Mouse (Mus musculus) liver, embryonic 14.5 days (tissue): ENCODE data around the gene Ehd2. TPM values are rescaled to one million over a fixed set of nuclear protein-coding genes. Genes with fewer than 3 reads are reported as not detected.

Experiments
- ATAC-seq: fragments of 200-750 bp; cut with Nextera tagmentation; 2 replicates; pipeline ENCODE4 v1.8.0; 2017; ENCODE audit warnings: moderate number of reproducible peaks, mild to moderate bottlenecking, moderate library complexity; ENCODE audit not compliant: insufficient read depth
- DNase-seq, 3 experiments: peaks; one replicate each; pipeline ENCODE4 v3.0.0-alpha.2; 2012 to 2013; ENCODE audit warnings: low read depth in 3 of 3, low spot score in 3 of 3
- H3K27ac ChIP-seq: fragments of 300-500 bp; sonication (generic); 2 replicates; pipeline ENCODE4 v1.5.1; 2014; ENCODE audit warnings: moderate library complexity, mild to moderate bottlenecking, control low read depth, inconsistent platforms
- H3K27me3 ChIP-seq: fragments of 300-500 bp; sonication (generic); 2 replicates; pipeline ENCODE4 v1.6.1; 2014; ENCODE audit warnings: mild to moderate bottlenecking, low read length, moderate library complexity; ENCODE audit not compliant: control insufficient read depth, insufficient read depth
- H3K36me3 ChIP-seq: fragments of 300-500 bp; sonication (generic); replicated peaks from 2 replicates; pipeline ENCODE4 v1.6.1; 2014; ENCODE audit warnings: low read depth; ENCODE audit not compliant: control insufficient read depth, insufficient read depth
- H3K4me1 ChIP-seq, 2 experiments: fragments of 200-500 bp in 1 of 2; fragments of 300-500 bp in 1 of 2; sonication (generic) in 1 of 2; replicated peaks; 2 replicates each; pipeline ENCODE4 v1.6.1; 2012 to 2014; ENCODE audit warnings: antibody characterized with exemption in 1 of 2, inconsistent platforms in 1 of 2, low read length in 1 of 2; ENCODE audit not compliant: control insufficient read depth in 2 of 2, insufficient read depth in 2 of 2
- H3K4me2 ChIP-seq: fragments of 300-500 bp; sonication (generic); 2 replicates; pipeline ENCODE4 v1.6.1; 2014; ENCODE audit warnings: low read depth, mild to moderate bottlenecking, control low read depth, moderate library complexity
- H3K4me3 ChIP-seq, 2 experiments: fragments of 200-500 bp in 1 of 2; fragments of 300-500 bp in 1 of 2; sonication (generic) in 1 of 2; 2 replicates each; pipeline ENCODE4 v1.5.1; 2012 to 2014; ENCODE audit warnings: low read depth in 2 of 2, low read length in 2 of 2, mild to moderate bottlenecking in 2 of 2, control low read depth in 1 of 2, inconsistent platforms in 1 of 2, moderate library complexity in 1 of 2; ENCODE audit not compliant: insufficient read depth in 1 of 2
- H3K9ac ChIP-seq: fragments of 300-500 bp; sonication (generic); replicated peaks from 2 replicates; pipeline ENCODE4 v1.6.1; 2014; ENCODE audit warnings: mild to moderate bottlenecking, control low read depth, moderate library complexity
- H3K9me3 ChIP-seq: fragments of 300-500 bp; sonication (generic); 2 replicates; pipeline ENCODE4 v1.6.1; 2016; ENCODE audit warnings: low read length, mixed read lengths; ENCODE audit not compliant: control insufficient read depth
- CTCF ChIP-seq: IDR thresholded peaks from 2 replicates; pipeline ENCODE4 v1.5.1; 2016; ENCODE audit warnings: antibody characterized with exemption, low read depth, control low read depth
- EP300 ChIP-seq: IDR thresholded peaks from 2 replicates; pipeline ENCODE4 v1.6.1; 2016; ENCODE audit warnings: antibody characterized with exemption, low read depth
- WGBS: fragments of 180-500 bp; shearing (Covaris S2); extraction: QIAGEN DNeasy Blood & Tissue Kit; methylation state at CpG from one replicate; pipeline ENCODE4 v1.1.7; 2014; ENCODE audit not compliant: insufficient replicate concordance; 5-methylcytosine and 5-hydroxymethylcytosine counted together
- polyA plus RNA-seq, 2 experiments: library from polyadenylated mRNA; depleted of rRNA in 1 of 2; stranded (reverse) in 1 of 2; unstranded in 1 of 2; fragments of >200 nt; fragmentation: Nextera tagmentation in 1 of 2; extraction: Ambion mirVana in 1 of 2; gene quantifications; 2 replicates each; pipeline versions ENCODE4 v1.2.1 to v1.2.3; 2012 to 2014

The Ehd2 gene
- polyA plus RNA-seq, 2 experiments: 2.5 to 3.0 TPM

GRCm38 (mm10) chr7:15906602-15907001, 60.8 kb downstream of the Ehd2 start:
- Histone ChIP-seq H3K36me3 (no peaks in the 10 kb centered on the region), H3K4me1 (no peaks in the 10 kb centered on the region), H3K4me3 (no peak overlapping the region), H3K9me3 (no peaks in the 10 kb centered on the region), H3K4me2 (no peak overlapping the region), H3K9ac (no peak overlapping the region), H3K27me3 (no peaks in the 10 kb centered on the region), H3K27ac (no peak overlapping the region)
- no peak for DNase-seq
- WGBS: 50% methylated on average over 1 of the region's 1 CpGs
- ATAC-seq: no peak
- no peak for TF ChIP-seq EP300
- TF ChIP-seq CTCF: no peak

- no peak overlapping the region for H3K4me2 ChIP-seq
- ATAC-seq (no peak), DNase-seq (no peak)
- H3K36me3 ChIP-seq: no peaks in the 10 kb centered on the region
- TF ChIP-seq EP300: no peak
- TF ChIP-seq CTCF: no peak
- H3K9ac ChIP-seq: no peak overlapping the region
- H3K4me1 ChIP-seq: no peaks in the 10 kb centered on the region
- WGBS: 65% methylated on average over 7 of the region's 7 CpGs
- no peaks in the 10 kb centered on the region for H3K27me3 ChIP-seq
- no peaks in the 10 kb centered on the region for H3K9me3 ChIP-seq
- no peak overlapping the region for H3K4me3 ChIP-seq
- no peak overlapping the region for H3K27ac ChIP-seq
These were observed 61.5 kb downstream of the Ehd2 start for GRCm38 (mm10) chr7:15905861-15906260.

- Histone ChIP-seq H3K27me3 (no peaks in the 10 kb centered on the region), H3K36me3 (no peaks in the 10 kb centered on the region), H3K27ac (no peak overlapping the region), H3K4me2 (no peak overlapping the region), H3K9ac (no peak overlapping the region), H3K4me3 (no peak overlapping the region), H3K9me3 (no peaks in the 10 kb centered on the region), H3K4me1 (no peaks in the 10 kb centered on the region)
- 42% methylated on average over 9 of the region's 9 CpGs for WGBS
- TF ChIP-seq EP300: no peak
- no peak for TF ChIP-seq CTCF
- ATAC-seq: no peak
- DNase-seq: no peak
These were observed 65.9 kb downstream of the Ehd2 start for GRCm38 (mm10) chr7:15901366-15902048.

Other genes with a start within 250 kb of the Ehd2 start
- not detected in 2 replicates for gene Obox5, start 217.4 kb downstream of the Ehd2 start, polyA plus RNA-seq (2012; rRNA removed)
- gene Obox5, start 217.4 kb downstream of the Ehd2 start, polyA plus RNA-seq (2014; fragmentation: Nextera tagmentation; extraction: Ambion mirVana): not detected in 2 replicates
- gene Obox6, start 127.9 kb downstream of the Ehd2 start, polyA plus RNA-seq (2012; rRNA removed): not detected in 2 replicates
- not detected in 2 replicates for gene Obox6, start 127.9 kb downstream of the Ehd2 start, polyA plus RNA-seq (2014; fragmentation: Nextera tagmentation; extraction: Ambion mirVana)
- not detected in 2 replicates for gene Crx, start 87.6 kb downstream of the Ehd2 start, polyA plus RNA-seq (2012; rRNA removed)
- gene Crx, start 87.6 kb downstream of the Ehd2 start, polyA plus RNA-seq (2014; fragmentation: Nextera tagmentation; extraction: Ambion mirVana): not detected in 2 replicates
- gene Crxos, start 85.0 kb downstream of the Ehd2 start, polyA plus RNA-seq (2012; rRNA removed): not detected in 2 replicates
- gene Crxos, start 85.0 kb downstream of the Ehd2 start, polyA plus RNA-seq (2014; fragmentation: Nextera tagmentation; extraction: Ambion mirVana): not detected in 2 replicates
- gene Selenow, start 45.2 kb downstream of the Ehd2 start, polyA plus RNA-seq (2012; rRNA removed): 169 and 186 TPM in 2 replicates
- gene Selenow, start 45.2 kb downstream of the Ehd2 start, polyA plus RNA-seq (2014; fragmentation: Nextera tagmentation; extraction: Ambion mirVana): 334 and 343 TPM in 2 replicates
- gene Nop53, start 21.5 kb downstream of the Ehd2 start, polyA plus RNA-seq (2012; rRNA removed): 32.1 and 56.9 TPM in 2 replicates
- gene Nop53, start 21.5 kb downstream of the Ehd2 start, polyA plus RNA-seq (2014; fragmentation: Nextera tagmentation; extraction: Ambion mirVana): 75.9 and 96.8 TPM in 2 replicates
- 1.8 and 2.2 TPM in 2 replicates for gene Bicra, start 80.4 kb upstream of the Ehd2 start, polyA plus RNA-seq (2012; rRNA removed)
- 0.83 and 1.5 TPM in 2 replicates for gene Bicra, start 80.4 kb upstream of the Ehd2 start, polyA plus RNA-seq (2014; fragmentation: Nextera tagmentation; extraction: Ambion mirVana)
- 0.02 TPM in 1 of 2 replicates, not detected in the other for gene Zfp541, start 94.2 kb upstream of the Ehd2 start, polyA plus RNA-seq (2012; rRNA removed)
- gene Zfp541, start 94.2 kb upstream of the Ehd2 start, polyA plus RNA-seq (2014; fragmentation: Nextera tagmentation; extraction: Ambion mirVana): not detected in 2 replicates
- gene Napa, start 130.9 kb upstream of the Ehd2 start, polyA plus RNA-seq (2012; rRNA removed): 88.9 and 110 TPM in 2 replicates
- gene Napa, start 130.9 kb upstream of the Ehd2 start, polyA plus RNA-seq (2014; fragmentation: Nextera tagmentation; extraction: Ambion mirVana): 107 and 112 TPM in 2 replicates
- 5.7 and 7.5 TPM in 2 replicates for gene Kptn, start 152.3 kb upstream of the Ehd2 start, polyA plus RNA-seq (2012; rRNA removed)
- 8.2 and 8.6 TPM in 2 replicates for gene Kptn, start 152.3 kb upstream of the Ehd2 start, polyA plus RNA-seq (2014; fragmentation: Nextera tagmentation; extraction: Ambion mirVana)
- gene Slc8a2, start 162.3 kb upstream of the Ehd2 start, polyA plus RNA-seq (2012; rRNA removed): 0.08 and 0.11 TPM in 2 replicates
- not detected in 2 replicates for gene Slc8a2, start 162.3 kb upstream of the Ehd2 start, polyA plus RNA-seq (2014; fragmentation: Nextera tagmentation; extraction: Ambion mirVana)
- 1.2 and 1.6 TPM in 2 replicates for gene Meis3, start 207.5 kb upstream of the Ehd2 start, polyA plus RNA-seq (2012; rRNA removed)
- 0.70 and 1.0 TPM in 2 replicates for gene Meis3, start 207.5 kb upstream of the Ehd2 start, polyA plus RNA-seq (2014; fragmentation: Nextera tagmentation; extraction: Ambion mirVana)